ENCODE assay signal across 29 mouse cellular contexts in genomic region chr12:100856337-100856736, GRCm38 (mm10). TPM values are rescaled to one million over a fixed set of nuclear protein-coding genes. Genes with fewer than 3 reads are reported as not detected.
DNase-seq lines count a peak whose midpoint lies in the region; ATAC-seq and TF ChIP-seq lines count a peak whose summit lies in the region.
"Had no signal": no experiment of that assay in that cellular context is flagged by ENCODE, and none has a peak within 500 bp of the region (broad histone marks: within the 10 kb centered on the region; RNA-seq: fewer than 3 reads in every experiment).

No protein-coding gene starts in this region.

- TF ChIP-seq CTCF in MEL (IDR thresholded peaks at IDR 0.05 in 2 of 3, conservative IDR thresholded peaks at IDR 0.05 in 1 of 3; ENCODE audit: control insufficient read depth in 1 of 3, insufficient read depth in 1 of 3, low read depth in 2 of 3, low read length in 3 of 3, poor library complexity in 1 of 3, severe bottlenecking in 1 of 3): no peak

- no peaks in the 10 kb centered on the region for H3K27me3 ChIP-seq in MEL (ENCODE audit: control insufficient read depth in 1 of 2, insufficient read depth in 2 of 2, low read length in 2 of 2)
- H3K27me3 ChIP-seq: embryonic facial prominence, embryonic 13.5 days; heart, embryonic 13.5 days had no signal

- no peak for TF ChIP-seq EP300 in MEL (IDR thresholded peaks at IDR 0.05; ENCODE audit: low read depth in 1 of 2, low read length in 2 of 2)

- H3K4me3 ChIP-seq in MEL (ENCODE audit: control insufficient read depth in 1 of 2, insufficient read depth in 1 of 2, low read depth in 2 of 2, low read length in 2 of 2): no peak overlapping the region
- H3K4me3 ChIP-seq: embryonic facial prominence, embryonic 10.5 days; embryonic facial prominence, embryonic 13.5 days; forebrain, embryonic 10.5 days; gastrocnemius, adult 2 months; heart, embryonic 10.5 days; heart, embryonic 13.5 days had no signal

- no peak for TF ChIP-seq POLR2A in MEL (IDR thresholded peaks at IDR 0.05; ENCODE audit: control insufficient read depth in 1 of 2, insufficient read depth in 1 of 2, low read depth in 1 of 2, low read length in 2 of 2, poor library complexity in 1 of 2)

- H3K27ac ChIP-seq in MEL (ENCODE audit: control insufficient read depth, low read depth, low read length): no peak overlapping the region
- H3K27ac ChIP-seq: embryonic facial prominence, embryonic 10.5 days; embryonic facial prominence, embryonic 13.5 days; forebrain, embryonic 10.5 days; gastrocnemius, adult 2 months; heart, embryonic 10.5 days; heart, embryonic 13.5 days; hindbrain, embryonic 14.5 days; hindbrain, postnatal 0 days had no signal

- peak; percentile 62 for DNase-seq in CD4-positive, CD25-positive, alpha-beta regulatory T cell, adult 2 months (ENCODE audit: low read depth, low spot score)
- no peak for DNase-seq in MEL (ENCODE audit: low read depth, low spot score)
- DNase-seq in induced T-regulatory cell, adult 2 months (ENCODE audit: low read depth): peak; percentile 67
- DNase-seq in right cerebral cortex, postnatal 10 days (ENCODE audit: low spot score in 2 of 2): no peak
- no peak for DNase-seq in embryo, embryonic 11 days
- DNase-seq: adrenal gland, adult 2 months; adrenal gland, postnatal 14 days; cerebellum, adult 11 months; cerebellum, adult 2 months; cerebellum, adult 9-11 months; cerebellum, postnatal 25 days; forebrain, postnatal 0 days; gastrocnemius, adult 2 months; gastrocnemius, postnatal 14 days; heart, adult 18-20 months; heart, postnatal 14 days; heart, postnatal 4 days; kidney, adult 18-20 months had no signal

- no peak for ATAC-seq in erythroblast, adult 5-6 weeks (replicated peaks; ENCODE audit: low FRiP score, poor library complexity, severe bottlenecking)
- ATAC-seq: forebrain, embryonic 14.5 days; forebrain, postnatal 0 days; hindbrain, postnatal 0 days; intestine, embryonic 16.5 days had no signal

- no peaks in the 10 kb centered on the region; a peak in 1 of 4 replicates for H3K4me1 ChIP-seq in MEL (ENCODE audit: control insufficient read depth in 1 of 2, insufficient read depth in 2 of 2, low read length in 2 of 2)
- H3K4me1 ChIP-seq: embryonic facial prominence, embryonic 10.5 days; forebrain, embryonic 10.5 days; heart, embryonic 10.5 days; heart, embryonic 13.5 days had no signal

- H3K79me2 ChIP-seq in MEL (ENCODE audit: control insufficient read depth, insufficient read depth, low read length, poor library complexity): no peaks in the 10 kb centered on the region

- H3K36me3 ChIP-seq in MEL (ENCODE audit: control insufficient read depth in 1 of 2, insufficient read depth in 2 of 2, low read length in 2 of 2): no peaks in the 10 kb centered on the region
- H3K36me3 ChIP-seq: embryonic facial prominence, embryonic 10.5 days; embryonic facial prominence, embryonic 13.5 days; forebrain, embryonic 10.5 days; heart, embryonic 10.5 days; heart, embryonic 13.5 days had no signal

- no peaks in the 10 kb centered on the region for H3K9me3 ChIP-seq in MEL (replicated peaks; ENCODE audit: insufficient read depth, low read length)
- H3K9me3 ChIP-seq: embryonic facial prominence, embryonic 10.5 days; embryonic facial prominence, embryonic 13.5 days; forebrain, embryonic 10.5 days; heart, embryonic 10.5 days; heart, embryonic 13.5 days had no signal

- H3K9ac ChIP-seq in MEL (ENCODE audit: control insufficient read depth, low read depth, low read length, poor library complexity, severe bottlenecking): no peak overlapping the region
- H3K9ac ChIP-seq: embryonic facial prominence, embryonic 13.5 days; forebrain, postnatal 0 days; heart, embryonic 13.5 days; hindbrain, embryonic 14.5 days had no signal

- no peak for TF ChIP-seq RAD21 in MEL (IDR thresholded peaks at IDR 0.05; ENCODE audit: low read depth, low read length)

TF ChIP-seq in MEL, 35 proteins besides CTCF, POLR2A, EP300 and RAD21:
- TF ChIP-seq SMC3 (IDR thresholded peaks at IDR 0.05; ENCODE audit: low read depth, low read length): no peak
- TF ChIP-seq GATA1 (IDR thresholded peaks at IDR 0.05; ENCODE audit: low read depth, low read length): peak; percentile 8; the same call in 1 of the 2 replicates

RNA-seq across cellular contexts. Expression of gene Gpr68, which starts 51.7 kb away (rescaled TPM):
- total RNA-seq in MEL (2012; rRNA removed): 0.04 TPM in 1 of 2 replicates, not detected in the other
- polyA plus RNA-seq in MEL (2012; ENCODE audit: insufficient read depth in 1 of 2, insufficient read length in 2 of 2, low read depth in 1 of 2, low replicate concordance in 2 of 2, missing spikeins in 1 of 2): not detected
- not detected in 2 replicates for total RNA-seq in erythroblast, adult 5-6 weeks (2015; ENCODE audit: low replicate concordance)
- total RNA-seq in erythroblast, adult 5-6 weeks (2017; ENCODE audit: low replicate concordance): not detected in 2 replicates
- total RNA-seq: common myeloid progenitor, adult 5-6 weeks had no signal

Comparison
In these comparisons a context has a peak if more than half of its experiments do, and no peak if none do; other contexts are left out.
1. DNase-seq: peak in CD4-positive, CD25-positive, alpha-beta regulatory T cell, adult 2 months (single experiment) and induced T-regulatory cell, adult 2 months (single experiment); none in MEL (single experiment), right cerebral cortex, postnatal 10 days (0 of 2) and embryo, embryonic 11 days (single experiment).